Mouse (Mus musculus): Measurements from ENCODE around the gene Zfp568.

- TF ChIP-seq CTCF (IDR thresholded peaks at IDR 0.05; ENCODE audit: control insufficient read depth, insufficient read depth, insufficient read length) (peak; percentile 59), MYOD1 (IDR thresholded peaks at IDR 0.05; ENCODE audit: control insufficient read depth, insufficient read length, low read depth) (peak; percentile 64)
Observed at GRCm38 (mm10) chr7:29983690-29984380, at the start of gene Zfp568.
